Mouse (Mus musculus): ENCODE data around the gene Tmem140.
A peak's percentile ranks its signal among the peaks of the same experiment; 100 is the strongest.

Gene Tmem140

GRCm38 (mm10) chr6:34907696-34908260 is 44.8 kb downstream of the Tmem140 start:
- no peak for DNase-seq (ENCODE audit: low read depth, low spot score)

- no peak for DNase-seq (ENCODE audit: low read depth, low spot score)
These were observed 46.8 kb downstream of the Tmem140 start for GRCm38 (mm10) chr6:34909631-34910345.

GRCm38 (mm10) chr6:34910371-34911219 is 47.6 kb downstream of the Tmem140 start, which contains the start of gene Wdr91:
Wdr91 (minus strand) TSS chr6:34910876.
- peak; percentile 88 for DNase-seq (ENCODE audit: low read depth, low spot score)

GRCm38 (mm10) chr6:34913341-34914040 is 50.5 kb downstream of the Tmem140 start:
- DNase-seq (ENCODE audit: low read depth, low spot score), result no peak

GRCm38 (mm10) chr6:34914462-34914861 is 51.5 kb downstream of the Tmem140 start:
- no peak for DNase-seq (ENCODE audit: low read depth, low spot score)

- no peak for DNase-seq (ENCODE audit: low read depth, low spot score)
These were observed 56.2 kb downstream of the Tmem140 start for GRCm38 (mm10) chr6:34919146-34919545.

GRCm38 (mm10) chr6:34919956-34920355 is 57.0 kb downstream of the Tmem140 start, which contains the start of gene Stra8:
Stra8 (plus strand) TSS chr6:34920163.
- DNase-seq (ENCODE audit: low read depth, low spot score), result no peak

- no peak for DNase-seq (ENCODE audit: low read depth, low spot score)
These were observed 57.7 kb downstream of the Tmem140 start for GRCm38 (mm10) chr6:34920631-34921030.

GRCm38 (mm10) chr6:34921941-34922340 is 59.0 kb downstream of the Tmem140 start:
- peak; percentile 32 for DNase-seq (ENCODE audit: low read depth, low spot score)

Data from skeletal muscle tissue, adult 2 months (tissue).